Mouse (Mus musculus): ENCODE measurements around the gene Sfi1.
"Not testable (repeated sequence)": the region's sequence is repeated elsewhere in the genome, so short reads cannot be mapped to it uniquely, and the experiment has no call there.

Sfi1 gene

GRCm38 (mm10) chr11:3173425-3174318 lies 19.6 kb downstream of the Sfi1 start:
- not testable (repeated sequence) for DNase-seq (ENCODE audit: low read depth)

- DNase-seq (ENCODE audit: low read depth), result not testable (repeated sequence)
Observed at GRCm38 (mm10) chr11:3172526-3172925, 20.7 kb downstream of the Sfi1 start.

GRCm38 (mm10) chr11:3171931-3172330 lies 21.3 kb downstream of the Sfi1 start:
- DNase-seq (ENCODE audit: low read depth), result not testable (repeated sequence)

- DNase-seq (ENCODE audit: low read depth), result not testable (repeated sequence)
Observed at GRCm38 (mm10) chr11:3169042-3169441, 24.2 kb downstream of the Sfi1 start.

GRCm38 (mm10) chr11:3167571-3168001 lies 25.7 kb downstream of the Sfi1 start:
- not testable (repeated sequence) for DNase-seq (ENCODE audit: low read depth)

- DNase-seq (ENCODE audit: low read depth), result not testable (repeated sequence)
Observed at GRCm38 (mm10) chr11:3167129-3167528, 26.1 kb downstream of the Sfi1 start.

- not testable (repeated sequence) for DNase-seq (ENCODE audit: low read depth)
Observed at GRCm38 (mm10) chr11:3166321-3166720, 26.9 kb downstream of the Sfi1 start.

GRCm38 (mm10) chr11:3165210-3165782 lies 28.0 kb downstream of the Sfi1 start:
- not testable (repeated sequence) for DNase-seq (ENCODE audit: low read depth)

GRCm38 (mm10) chr11:3163661-3164060 lies 29.6 kb downstream of the Sfi1 start:
- DNase-seq (ENCODE audit: low read depth), result not testable (repeated sequence)

GRCm38 (mm10) chr11:3163122-3163521 lies 30.1 kb downstream of the Sfi1 start:
- DNase-seq (ENCODE audit: low read depth), result not testable (repeated sequence)

- not testable (repeated sequence) for DNase-seq (ENCODE audit: low read depth)
Observed at GRCm38 (mm10) chr11:3162236-3162897, 30.9 kb downstream of the Sfi1 start.

GRCm38 (mm10) chr11:3161370-3161769 lies 31.9 kb downstream of the Sfi1 start:
- DNase-seq (ENCODE audit: low read depth), result not testable (repeated sequence)

- not testable (repeated sequence) for DNase-seq (ENCODE audit: low read depth)
Observed at GRCm38 (mm10) chr11:3158800-3159199, 34.5 kb downstream of the Sfi1 start.

GRCm38 (mm10) chr11:3157996-3158395 lies 35.3 kb downstream of the Sfi1 start:
- DNase-seq (ENCODE audit: low read depth), result not testable (repeated sequence)

GRCm38 (mm10) chr11:3156991-3157390 lies 36.3 kb downstream of the Sfi1 start:
- not testable (repeated sequence) for DNase-seq (ENCODE audit: low read depth)

- DNase-seq (ENCODE audit: low read depth), result not testable (repeated sequence)
Observed at GRCm38 (mm10) chr11:3153666-3154397, 39.4 kb downstream of the Sfi1 start.

GRCm38 (mm10) chr11:3151358-3151757 lies 41.9 kb downstream of the Sfi1 start:
- not testable (repeated sequence) for DNase-seq (ENCODE audit: low read depth)

GRCm38 (mm10) chr11:3150677-3151003 lies 42.6 kb downstream of the Sfi1 start:
- not testable (repeated sequence) for DNase-seq (ENCODE audit: low read depth)

GRCm38 (mm10) chr11:3150003-3150676 lies 43.1 kb downstream of the Sfi1 start:
- DNase-seq (ENCODE audit: low read depth), result not testable (repeated sequence)

- DNase-seq (ENCODE audit: low read depth), result not testable (repeated sequence)
Observed at GRCm38 (mm10) chr11:3149471-3149870, 43.8 kb downstream of the Sfi1 start.

GRCm38 (mm10) chr11:3146806-3147205 lies 46.5 kb downstream of the Sfi1 start:
- DNase-seq (ENCODE audit: low read depth), result not testable (repeated sequence)
